Mouse (Mus musculus): ENCODE measurements around the gene Bmper.

DNA sequence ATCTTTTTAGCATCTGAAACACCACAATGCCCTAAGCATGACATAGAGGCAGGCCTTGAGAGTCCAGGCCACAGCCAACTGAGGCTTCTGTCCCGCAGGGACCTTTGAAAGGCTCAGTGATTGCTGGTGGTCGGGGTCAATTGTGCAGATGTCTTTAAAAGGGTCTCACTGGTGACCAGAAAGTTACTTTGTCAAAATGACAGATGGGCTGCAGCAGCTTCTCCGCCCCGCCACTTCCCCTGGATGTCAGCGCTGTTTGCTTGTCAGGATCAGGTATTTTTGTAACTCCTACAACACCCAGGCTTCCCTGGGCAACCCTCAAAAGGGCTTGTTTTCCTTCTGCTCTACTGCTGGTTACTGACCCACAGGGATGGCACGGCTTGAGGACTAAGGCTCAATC lies 21.0 kb downstream of the Bmper start:
- TF ChIP-seq CTCF (IDR thresholded peaks at IDR 0.05; ENCODE audit: borderline replicate concordance, insufficient read depth, low read length) (no peak), POLR2A (IDR thresholded peaks at IDR 0.05; ENCODE audit: low read depth, low read length) (no peak)

Measured in embryonic fibroblast, embryonic 13.5 days (primary cell).